Mouse (Mus musculus) liver, postnatal 0 days (tissue): Measurements from ENCODE around the gene Grm4. TPM values are rescaled to one million over a fixed set of nuclear protein-coding genes. Genes with fewer than 3 reads are reported as not detected.
A peak's percentile ranks its signal among the peaks of the same experiment; 100 is the strongest.

Experiments
- ATAC-seq: fragments of 200-750 bp; cut with Nextera tagmentation; 2 replicates; pipeline ENCODE4 v1.8.0; 2017; ENCODE audit warnings: mild to moderate bottlenecking, moderate library complexity
- DNase-seq: peaks from one replicate; pipeline ENCODE4 v3.0.0-alpha.2; 2016
- H3K27ac ChIP-seq: fragments of 300-500 bp; sonication (generic); 2 replicates; pipeline ENCODE4 v1.5.1; 2014; ENCODE audit warnings: antibody characterized with exemption, moderate library complexity, mild to moderate bottlenecking, low read depth
- H3K27me3 ChIP-seq: fragments of 300-500 bp; sonication (generic); 2 replicates; pipeline ENCODE4 v1.6.1; 2014; ENCODE audit warnings: low read length, control low read depth, mixed read lengths; ENCODE audit not compliant: insufficient read depth
- H3K36me3 ChIP-seq: fragments of 300-500 bp; sonication (generic); replicated peaks from 2 replicates; pipeline ENCODE4 v1.6.1; 2014; ENCODE audit warnings: mild to moderate bottlenecking, control low read depth, low read length, moderate library complexity, mixed read lengths; ENCODE audit not compliant: insufficient read depth
- H3K4me1 ChIP-seq: fragments of 300-500 bp; sonication (generic); 2 replicates; pipeline ENCODE4 v1.6.1; 2014; ENCODE audit warnings: antibody characterized with exemption, mild to moderate bottlenecking, control low read depth; ENCODE audit not compliant: insufficient read depth
- H3K4me2 ChIP-seq: fragments of 300-500 bp; sonication (generic); 2 replicates; pipeline ENCODE4 v1.6.1; 2014; ENCODE audit warnings: low read depth, mild to moderate bottlenecking, low read length, moderate library complexity, mixed read lengths
- H3K4me3 ChIP-seq: fragments of 300-500 bp; sonication (generic); 2 replicates; pipeline ENCODE4 v1.5.1; 2014; ENCODE audit warnings: low read depth, low read length
- H3K9ac ChIP-seq: fragments of 300-500 bp; sonication (generic); replicated peaks from 2 replicates; pipeline ENCODE4 v1.6.1; 2014; ENCODE audit warnings: mild to moderate bottlenecking, moderate library complexity
- H3K9me3 ChIP-seq: fragments of 300-500 bp; sonication (generic); 2 replicates; pipeline ENCODE4 v1.6.1; 2016; ENCODE audit warnings: mild to moderate bottlenecking, control low read depth, low read length, mixed read lengths
- CTCF ChIP-seq: sonication (generic); IDR thresholded peaks from 2 replicates; pipeline ENCODE4 v1.5.1; 2016; ENCODE audit warnings: antibody characterized with exemption, low read depth
- EP300 ChIP-seq: IDR thresholded peaks from 2 replicates; pipeline ENCODE4 v1.6.1; 2016; ENCODE audit warnings: antibody characterized with exemption, low read depth, mild to moderate bottlenecking
- WGBS: fragments of 180-500 bp; shearing (Covaris S2); extraction: QIAGEN DNeasy Blood & Tissue Kit; methylation state at CpG from one replicate; pipeline ENCODE4 v1.1.7; 2014; ENCODE audit not compliant: insufficient replicate concordance; 5-methylcytosine and 5-hydroxymethylcytosine counted together
- polyA plus RNA-seq: library from polyadenylated mRNA; unstranded; fragments of >200 nt; fragmentation: Nextera tagmentation; extraction: Ambion mirVana; gene quantifications from 2 replicates; pipeline ENCODE4 v1.2.1, GENCODE M21; 2015

The Grm4 gene
- polyA plus RNA-seq, 1 experiment from 2014 or later: not detected

- Histone ChIP-seq H3K4me2 (no peak overlapping the region), H3K27me3 (peaks cover 67% of the 10 kb centered on the region)
- WGBS: 34% methylated on average over 25 of the region's 27 CpGs
Observed at GRCm38 (mm10) chr17:27513916-27514762, 7.1 kb downstream of the Grm4 start.

GRCm38 (mm10) chr17:27513279-27513915 lies 7.8 kb downstream of the Grm4 start:
- WGBS: 4% methylated on average over 29 of the region's 66 CpGs
- Histone ChIP-seq H3K4me1 (peaks cover 7% of the 10 kb centered on the region; the same call in 1 of the 2 replicates), H3K9ac (no peak overlapping the region)

More at GRCm38 (mm10) chr17:27513916-27514762, 7.1 kb downstream of the Grm4 start:
- Histone ChIP-seq H3K4me1 (peaks cover 7% of the 10 kb centered on the region; the same call in 1 of the 2 replicates), H3K36me3 (no peaks in the 10 kb centered on the region), H3K4me3 (no peak overlapping the region), H3K27ac (no peak overlapping the region), H3K9ac (no peak overlapping the region), H3K9me3 (no peaks in the 10 kb centered on the region)
- DNase-seq (no peak), ATAC-seq (no peak)
- TF ChIP-seq EP300 (no peak), CTCF (peak; percentile 33; the same call in 1 of the 2 replicates)

GRCm38 (mm10) chr17:27512619-27513161 lies 8.5 kb downstream of the Grm4 start:
- Histone ChIP-seq H3K9ac (no peak overlapping the region), H3K4me1 (peaks cover 7% of the 10 kb centered on the region; the same call in 1 of the 2 replicates), H3K4me3 (peak overlapping the region; percentile 40), H3K27me3 (peaks cover 58% of the 10 kb centered on the region), H3K27ac (no peak overlapping the region), H3K36me3 (no peaks in the 10 kb centered on the region), H3K9me3 (no peaks in the 10 kb centered on the region), H3K4me2 (peak overlapping the region; percentile 72)
- 1% methylated on average over 56 of the region's 78 CpGs for WGBS
- ATAC-seq (no peak), DNase-seq (no peak)
- TF ChIP-seq EP300: no peak
- no peak for TF ChIP-seq CTCF

More at GRCm38 (mm10) chr17:27513279-27513915, 7.8 kb downstream of the Grm4 start:
- no peak overlapping the region for H3K27ac ChIP-seq
- TF ChIP-seq CTCF (no peak), EP300 (no peak)
- no peak for ATAC-seq
- H3K27me3 ChIP-seq: peaks cover 60% of the 10 kb centered on the region
- no peak for DNase-seq
- H3K9me3 ChIP-seq: no peaks in the 10 kb centered on the region
- peak overlapping the region; percentile 40 for H3K4me3 ChIP-seq
- H3K4me2 ChIP-seq: peak overlapping the region; percentile 72
- H3K36me3 ChIP-seq: no peaks in the 10 kb centered on the region

DNA sequence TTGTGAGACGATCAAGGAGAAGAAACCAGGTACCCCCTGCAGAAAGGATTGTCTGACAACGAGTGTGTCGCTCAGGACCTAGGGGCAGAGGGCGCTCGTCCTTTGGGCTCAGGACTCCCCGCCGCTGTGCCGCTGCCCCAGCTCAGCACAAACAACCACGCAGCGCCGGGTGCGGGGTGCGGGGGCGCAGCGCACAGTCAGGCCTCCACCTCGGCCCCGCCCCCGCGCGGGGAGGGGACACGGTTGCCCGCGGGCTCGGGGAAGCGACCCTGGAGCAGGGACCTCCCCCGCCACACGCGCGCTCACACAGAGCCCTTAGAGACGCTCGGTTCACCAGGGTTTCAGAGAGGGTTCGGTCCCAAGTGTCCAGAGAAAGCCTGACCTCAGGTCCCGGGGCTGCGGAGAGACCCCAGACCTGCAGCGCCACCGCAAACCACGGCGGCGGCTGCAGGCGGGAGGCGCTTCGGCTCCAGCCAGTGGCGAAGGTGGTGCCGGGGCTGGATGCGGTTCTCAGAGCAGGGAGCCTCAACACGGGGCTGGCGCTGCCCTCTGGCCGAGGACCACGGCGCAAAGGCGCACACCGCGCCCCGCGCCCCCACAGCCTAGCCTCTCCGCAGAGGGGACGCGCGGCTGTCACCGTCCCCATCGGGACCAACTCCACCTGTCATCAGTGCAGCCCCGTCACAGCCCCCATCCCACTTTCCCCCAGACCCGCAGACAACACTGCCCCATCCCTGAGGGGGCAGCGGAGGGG lies 9.2 kb downstream of the Grm4 start:
- 3% methylated on average over 45 of the region's 64 CpGs for WGBS
- no peak for DNase-seq
- TF ChIP-seq CTCF: no peak
- no peak for TF ChIP-seq EP300
- peaks cover 7% of the 10 kb centered on the region; the same call in 1 of the 2 replicates for H3K4me1 ChIP-seq
- H3K4me2 ChIP-seq: peak overlapping the region; percentile 72
- H3K9ac ChIP-seq: no peak overlapping the region
- no peaks in the 10 kb centered on the region for H3K36me3 ChIP-seq
- no peak overlapping the region for H3K27ac ChIP-seq
- peak overlapping the region; percentile 40 for H3K4me3 ChIP-seq
- no peak for ATAC-seq
- peaks cover 60% of the 10 kb centered on the region for H3K27me3 ChIP-seq
- no peaks in the 10 kb centered on the region for H3K9me3 ChIP-seq

GRCm38 (mm10) chr17:27511125-27511735 lies 10.0 kb downstream of the Grm4 start:
- H3K9ac ChIP-seq: no peak overlapping the region
- no peak overlapping the region for H3K27ac ChIP-seq
- TF ChIP-seq EP300 (no peak), CTCF (no peak)
- no peak overlapping the region for H3K4me3 ChIP-seq
- H3K4me2 ChIP-seq: no peak overlapping the region
- 82% methylated on average over 7 of the region's 7 CpGs for WGBS
- no peaks in the 10 kb centered on the region for H3K36me3 ChIP-seq
- DNase-seq: no peak
- H3K9me3 ChIP-seq: no peaks in the 10 kb centered on the region
- no peak for ATAC-seq
- H3K4me1 ChIP-seq: peaks cover 7% of the 10 kb centered on the region; the same call in 1 of the 2 replicates
- peaks cover 60% of the 10 kb centered on the region for H3K27me3 ChIP-seq
